Mouse (Mus musculus): ENCODE data around the gene Nfasc.
A peak's percentile ranks its signal among the peaks of the same experiment; 100 is the strongest.

The Nfasc gene

DNA sequence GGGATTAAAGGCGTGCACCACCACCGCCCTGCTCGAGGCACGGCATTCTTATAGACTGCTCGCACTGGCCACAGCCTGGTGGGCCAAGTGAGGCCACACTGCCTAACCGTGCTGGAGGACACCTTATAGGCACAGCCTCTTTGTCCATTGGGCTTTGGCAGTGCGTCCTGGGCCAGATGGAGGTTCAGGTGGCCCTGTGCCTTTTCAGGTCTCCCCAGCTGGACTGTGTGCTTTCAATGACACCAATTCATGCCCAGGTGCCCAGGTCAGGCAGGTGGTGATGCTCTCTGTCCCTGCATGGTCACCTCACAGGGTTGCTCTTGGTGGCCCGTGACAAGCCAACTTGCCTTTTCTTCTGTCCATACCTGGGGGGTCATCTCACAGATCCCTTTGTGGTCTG is 164.8 kb downstream of the Nfasc start:
- no peak for DNase-seq

DNA sequence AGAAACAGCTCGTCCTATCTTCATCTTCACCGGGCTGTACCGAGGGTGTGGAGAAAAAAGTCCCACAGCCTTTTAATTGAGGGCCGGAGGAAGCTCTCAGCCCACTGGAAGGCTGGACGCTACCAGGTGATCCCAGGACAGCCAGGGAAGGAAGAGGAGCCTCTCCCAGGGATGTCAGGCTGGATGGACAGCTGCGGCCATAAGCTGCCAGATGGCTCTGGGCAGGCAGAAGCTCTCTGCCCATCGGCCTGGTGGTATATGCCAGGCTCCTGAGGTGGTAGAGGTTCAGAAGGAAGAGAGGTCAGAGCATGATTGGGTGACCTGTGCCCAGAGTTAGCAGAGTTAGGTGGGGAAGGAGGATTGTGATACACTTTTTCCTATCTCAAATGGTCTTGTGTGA is 168.7 kb downstream of the Nfasc start:
- no peak for DNase-seq

DNA sequence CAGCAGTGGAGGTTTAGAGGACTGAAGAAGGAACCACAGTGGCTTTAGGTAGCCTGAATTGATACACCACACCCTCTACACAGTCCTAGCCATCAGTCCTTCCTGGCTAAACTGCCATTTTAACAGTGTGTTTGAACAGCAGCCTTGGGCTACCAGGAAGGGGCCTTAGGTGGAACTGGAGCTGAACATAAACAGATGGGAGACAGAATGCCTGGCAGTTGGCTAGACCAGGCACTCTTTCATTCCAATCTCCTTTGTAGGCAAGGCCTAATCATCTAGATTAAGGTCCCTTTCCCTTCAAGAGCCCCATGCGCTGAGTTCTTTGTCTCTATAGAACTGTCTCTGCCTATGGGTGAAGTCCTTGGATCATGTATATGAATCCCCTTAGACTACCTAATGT is 170.0 kb downstream of the Nfasc start:
- no peak for DNase-seq

DNA sequence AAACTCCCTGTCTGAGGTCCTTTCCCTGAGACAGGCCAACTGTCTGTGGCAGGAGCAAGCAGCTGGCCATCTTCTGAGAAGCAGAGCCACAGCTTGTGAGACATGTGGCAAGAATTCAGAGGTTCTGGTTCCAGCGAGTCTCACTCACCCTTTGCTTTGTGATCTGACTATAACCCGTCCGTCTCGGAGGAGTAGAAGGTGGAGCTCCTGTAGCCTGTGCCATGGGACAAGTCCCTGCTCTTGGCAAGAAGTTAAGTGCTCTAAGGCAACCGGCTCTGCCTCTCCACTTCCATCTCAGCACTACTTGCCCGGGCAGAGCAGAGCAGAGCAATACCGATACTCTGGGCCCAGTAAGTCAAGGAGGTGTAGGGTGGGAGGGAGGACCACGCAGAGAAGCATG is 170.7 kb downstream of the Nfasc start:
- DNase-seq: no peak

DNA sequence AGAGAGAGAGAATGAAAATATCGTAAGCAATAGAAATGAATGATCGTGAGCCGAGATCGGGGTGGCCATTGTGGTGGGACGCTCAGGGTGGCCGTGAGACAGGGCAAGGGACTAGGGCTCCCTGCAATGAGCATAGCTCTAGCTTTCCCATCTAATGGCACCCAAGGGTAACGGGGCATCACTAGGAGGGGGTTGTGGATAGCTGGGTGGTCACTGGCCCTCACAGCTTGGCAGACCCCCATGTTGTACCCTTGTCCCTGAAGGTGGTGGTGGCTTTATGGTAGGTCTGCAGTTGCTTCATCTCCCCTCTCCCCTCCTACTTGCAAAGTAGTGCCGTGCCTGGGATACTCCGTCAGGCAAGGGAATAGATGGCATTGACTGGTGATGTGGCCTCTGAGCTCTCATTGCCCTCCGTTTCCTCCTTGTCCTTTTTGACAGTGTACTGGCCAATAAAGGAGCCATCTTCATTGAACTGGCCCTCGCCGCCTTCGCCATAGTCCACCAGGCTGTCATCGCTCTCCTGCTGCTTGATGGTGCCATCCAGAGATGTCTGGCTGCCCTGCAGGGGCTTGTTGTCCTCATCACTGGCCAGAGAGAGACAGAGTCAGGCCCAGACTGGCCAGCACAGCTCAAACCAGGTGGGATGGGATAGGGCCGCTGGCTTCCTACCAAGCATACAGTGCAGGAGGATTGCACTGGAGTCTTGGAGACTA is 171.4 kb downstream of the Nfasc start:
- DNase-seq: no peak

DNA sequence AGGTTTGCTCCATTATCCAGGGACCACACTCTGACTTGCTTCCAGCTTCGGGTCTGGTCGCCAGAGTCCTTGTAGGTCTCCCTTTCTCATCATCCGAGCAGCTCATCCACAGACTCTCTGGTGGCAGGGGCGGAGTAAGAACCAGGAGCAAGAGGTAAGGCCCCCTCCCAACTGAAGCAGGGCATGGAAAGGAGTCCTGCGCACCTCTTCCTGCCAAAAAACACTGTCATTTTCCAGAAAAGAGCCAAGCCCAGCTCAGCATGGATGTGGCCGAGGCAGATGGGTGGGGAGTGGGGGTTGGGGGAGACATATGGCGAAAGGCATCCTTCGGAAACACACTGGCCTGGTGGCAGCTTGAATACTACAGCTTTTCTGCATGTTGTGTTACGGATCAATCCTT is 172.1 kb downstream of the Nfasc start:
- DNase-seq: no peak

DNA sequence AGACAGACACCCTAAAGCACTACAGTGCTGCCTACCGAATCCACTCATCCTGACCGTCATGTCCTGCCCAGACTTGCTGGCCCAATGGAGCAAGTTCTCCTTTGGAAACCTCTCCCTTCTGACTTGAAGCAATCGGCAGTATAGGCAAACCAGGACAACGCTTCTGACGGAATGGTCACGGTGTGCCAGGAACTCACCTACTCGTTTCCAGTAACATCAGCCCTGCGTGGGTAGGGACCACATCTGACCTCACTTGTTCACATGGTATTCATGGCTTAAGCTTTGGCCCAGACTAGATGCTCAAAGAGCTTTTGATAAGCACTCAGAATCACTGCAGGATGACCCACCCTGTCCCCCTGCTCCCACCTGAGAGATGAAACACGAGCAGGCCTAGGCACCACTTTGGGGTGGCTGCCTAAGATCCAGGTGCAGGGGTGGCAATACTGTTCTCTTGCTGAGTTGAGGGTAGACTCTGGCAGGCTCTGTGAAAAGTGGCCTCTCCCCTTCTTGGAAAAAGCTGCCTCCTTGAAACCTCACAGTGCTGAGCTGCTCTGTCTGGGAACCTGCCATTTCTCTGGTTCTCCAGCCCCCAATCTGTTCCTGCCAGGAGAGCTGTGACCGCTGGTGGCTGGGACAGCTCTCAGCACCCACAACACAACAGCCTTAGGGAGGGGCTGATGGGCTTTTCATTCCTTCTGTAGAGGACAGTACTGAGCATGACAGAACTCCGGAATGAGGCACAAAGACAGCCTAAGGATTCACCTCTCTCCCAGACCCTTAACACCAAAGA is 174.1 kb downstream of the Nfasc start:
- no peak for DNase-seq

DNA sequence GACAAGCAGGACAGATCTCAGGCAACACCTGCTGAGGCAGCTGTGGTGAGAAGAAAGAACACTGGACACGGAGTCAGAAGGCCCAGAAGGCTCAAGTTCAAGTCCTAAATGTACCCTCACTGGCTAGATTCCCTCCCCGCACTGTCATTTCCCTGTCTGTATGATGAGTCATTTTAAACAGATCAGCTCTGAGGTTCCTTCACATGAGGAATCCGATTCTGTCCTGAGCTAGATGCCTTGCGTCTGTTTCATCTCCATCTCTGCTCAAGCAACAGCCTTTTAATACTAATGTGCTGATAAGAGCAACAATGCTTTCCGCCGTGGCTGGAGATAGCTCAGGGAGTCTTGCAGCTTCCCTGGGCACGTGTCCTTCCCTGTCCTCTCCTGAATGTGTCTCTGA is 175.8 kb downstream of the Nfasc start:
- DNase-seq: no peak

DNA sequence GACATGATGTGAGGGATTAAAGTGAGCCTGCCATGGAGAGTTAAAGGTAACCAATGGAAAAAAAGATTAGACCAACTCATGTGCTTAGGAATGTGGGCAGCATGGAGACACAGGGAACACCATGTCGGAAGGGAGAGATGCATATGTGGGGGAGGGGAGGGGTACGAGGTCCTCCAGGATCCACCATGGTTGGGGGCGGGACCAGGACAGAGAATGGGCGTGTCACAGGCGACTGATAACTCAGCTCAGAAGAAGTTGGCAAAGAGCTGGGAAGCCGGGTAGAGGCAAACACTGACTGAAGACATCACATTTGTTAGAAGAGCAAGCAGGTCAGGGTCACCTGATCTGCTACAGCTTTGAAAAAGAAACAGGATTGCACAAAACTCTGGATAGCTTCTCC is 176.7 kb downstream of the Nfasc start:
- DNase-seq: no peak

DNA sequence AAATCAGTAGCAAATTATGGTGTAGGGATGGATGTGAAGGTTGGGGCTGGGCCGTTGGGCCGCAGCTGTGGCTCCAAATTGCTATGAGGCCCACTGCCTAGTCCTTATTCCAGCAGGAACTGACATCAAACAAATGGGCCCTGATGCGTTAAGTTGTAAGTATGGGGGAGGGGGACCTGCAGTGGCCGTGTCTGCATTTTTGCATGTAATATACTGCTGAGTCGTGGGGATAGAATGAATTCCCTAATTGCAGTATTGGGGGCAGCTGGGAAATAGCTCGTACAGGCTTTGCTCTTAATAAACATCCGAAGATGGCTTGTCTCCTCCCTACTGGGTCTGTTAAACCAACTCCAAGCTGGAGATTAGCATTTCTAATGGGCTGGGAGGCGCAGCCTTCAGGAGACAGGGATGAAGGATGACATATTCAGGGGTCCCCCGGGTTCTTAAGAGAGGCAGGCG is 179.2 kb downstream of the Nfasc start:
- DNase-seq: no peak

DNA sequence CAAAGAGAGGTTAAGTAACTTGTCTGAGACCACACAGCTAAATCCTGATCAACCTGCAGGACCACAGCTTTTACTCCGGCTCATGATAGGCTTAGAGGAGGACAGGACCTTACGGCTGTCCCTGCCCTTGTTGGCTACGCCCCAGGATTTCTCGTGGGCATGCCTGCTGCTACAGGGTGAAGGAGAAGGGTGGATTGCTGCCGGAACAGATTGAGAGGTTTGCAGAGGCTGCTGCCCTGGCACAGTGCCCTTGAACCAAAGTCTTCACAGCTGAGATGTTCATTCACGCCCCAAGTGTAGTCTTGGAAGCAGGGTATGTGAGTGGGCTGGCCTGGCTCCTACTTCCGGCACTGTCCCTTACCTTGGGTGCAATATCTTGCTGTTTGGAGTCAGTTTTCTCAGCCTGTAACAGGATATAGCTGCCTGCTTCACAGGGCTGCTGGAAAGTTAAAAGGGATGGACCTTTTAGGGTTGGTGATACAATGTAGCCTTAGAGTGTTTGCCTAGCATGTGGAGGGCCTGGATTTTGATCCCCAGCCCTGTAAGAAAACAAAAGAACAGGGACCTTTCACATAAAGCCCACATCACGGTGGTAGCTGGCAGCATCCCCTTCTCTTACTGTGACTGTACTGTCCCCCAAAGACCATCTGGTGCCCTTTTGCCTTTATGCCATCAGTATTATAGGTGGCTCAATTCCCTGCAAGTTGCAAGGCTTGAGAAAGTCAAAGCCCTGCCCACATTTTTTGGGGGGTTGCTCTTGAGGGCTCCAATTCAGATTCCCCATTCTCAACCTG is 180.5 kb downstream of the Nfasc start:
- no peak for DNase-seq

DNA sequence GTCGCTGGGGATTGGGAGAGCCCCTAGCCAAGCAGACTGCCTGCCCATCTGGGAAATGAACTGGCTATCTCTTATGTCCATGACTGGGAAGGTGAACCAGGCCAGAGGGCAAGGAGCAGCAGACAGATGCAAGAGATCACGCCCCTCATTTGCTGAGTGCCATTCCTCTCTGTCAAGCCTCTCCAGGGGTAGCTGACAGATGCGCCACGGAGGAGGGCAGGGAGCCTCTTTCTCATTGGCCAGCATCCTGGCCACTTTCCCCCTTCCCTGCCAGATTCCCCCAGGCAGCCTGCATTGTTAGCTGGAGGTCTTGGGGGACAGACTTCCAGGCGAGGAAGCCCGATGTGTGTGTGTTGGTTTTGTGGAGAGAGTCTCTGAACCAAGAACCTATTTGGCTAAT is 182.6 kb downstream of the Nfasc start:
- no peak for DNase-seq

DNA sequence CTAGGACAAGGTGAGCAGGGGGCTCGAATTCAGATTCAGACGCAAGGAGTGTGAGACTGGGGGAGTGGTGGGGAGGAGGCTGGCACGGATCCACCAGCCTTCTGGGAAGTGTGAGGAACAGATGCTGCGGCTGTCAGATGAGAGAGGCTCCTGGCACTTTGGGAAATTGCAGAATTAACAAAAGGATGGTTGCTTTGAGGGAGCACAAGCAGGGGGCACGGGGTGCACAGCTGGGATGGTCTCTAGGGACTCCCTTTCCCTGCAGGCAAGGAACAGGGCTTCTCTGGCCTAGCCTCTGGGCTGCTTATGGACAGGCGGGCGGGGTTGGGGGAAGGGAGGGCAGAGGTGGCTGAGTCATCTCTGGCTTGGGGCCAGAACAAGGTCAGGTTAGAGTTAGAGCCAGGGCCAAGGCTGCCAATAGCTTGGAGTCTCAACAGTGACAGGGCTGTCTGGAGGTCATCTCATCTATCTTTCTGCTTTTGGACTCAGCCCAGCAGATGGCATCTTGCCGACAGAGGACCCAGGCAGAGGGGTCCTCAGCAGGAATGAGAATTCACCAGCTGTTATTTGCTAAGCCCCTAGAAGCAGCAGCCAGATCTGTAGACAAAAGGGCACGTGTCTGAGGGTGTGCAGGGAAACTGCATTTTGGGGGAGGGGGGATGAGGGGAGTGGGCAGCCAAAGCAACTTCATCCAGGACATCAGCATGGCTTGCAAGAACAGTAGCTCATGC is 183.5 kb downstream of the Nfasc start:
- DNase-seq: no peak

DNA sequence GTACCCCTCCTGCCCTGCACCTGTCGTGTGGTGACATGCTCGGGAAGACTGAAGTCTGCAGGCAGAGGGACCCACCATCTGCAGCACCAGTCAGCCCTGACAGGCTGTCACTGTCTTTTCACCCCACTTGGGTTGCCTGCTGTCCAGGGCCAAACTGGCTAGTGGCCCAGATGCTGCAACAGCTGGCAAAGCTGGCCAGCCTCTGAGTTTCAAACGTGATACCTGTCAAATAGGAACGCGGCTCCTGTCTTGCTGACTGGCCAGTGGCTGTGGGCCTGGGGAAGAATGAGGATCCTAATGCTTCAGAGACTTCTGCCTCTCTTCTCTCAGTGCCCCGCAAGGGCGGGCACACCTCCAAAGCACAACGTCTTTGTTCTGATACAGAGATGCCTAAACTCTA is 197.8 kb downstream of the Nfasc start:
- DNase-seq: no peak

DNA sequence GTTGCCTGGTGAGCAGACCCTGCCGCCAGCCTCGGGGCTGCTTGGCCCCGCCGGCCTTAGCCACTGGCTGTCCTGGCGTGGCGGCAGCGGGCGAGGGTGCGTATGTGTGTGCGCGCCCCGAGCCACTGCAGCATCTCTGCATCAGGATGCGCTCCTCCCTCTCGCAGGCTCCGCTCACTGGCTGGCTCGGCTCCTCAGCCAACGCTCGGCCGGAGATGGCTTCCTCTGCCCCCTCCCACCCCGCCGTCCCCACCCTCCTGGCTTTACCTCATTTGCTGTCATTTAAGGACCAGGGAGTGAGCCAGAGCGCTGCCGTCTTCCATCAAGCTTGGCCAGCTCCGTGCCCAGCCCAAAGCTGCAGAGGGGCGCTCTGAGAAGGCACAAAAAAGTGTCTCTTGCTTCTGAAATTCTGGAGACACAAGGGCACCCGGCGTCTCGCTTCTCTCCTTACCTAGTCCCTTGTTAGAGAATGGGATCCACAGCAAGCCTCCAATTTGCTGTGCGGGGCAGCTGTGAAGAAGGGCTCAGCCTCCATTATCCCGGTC is 198.8 kb downstream of the Nfasc start, which contains the start of gene Cntn2:
Gene Cntn2, minus strand, starts transcription at position 495 of the 545 bp plus-strand sequence.
- DNase-seq: peak in 1 of 2 experiments; percentile 26

DNA sequence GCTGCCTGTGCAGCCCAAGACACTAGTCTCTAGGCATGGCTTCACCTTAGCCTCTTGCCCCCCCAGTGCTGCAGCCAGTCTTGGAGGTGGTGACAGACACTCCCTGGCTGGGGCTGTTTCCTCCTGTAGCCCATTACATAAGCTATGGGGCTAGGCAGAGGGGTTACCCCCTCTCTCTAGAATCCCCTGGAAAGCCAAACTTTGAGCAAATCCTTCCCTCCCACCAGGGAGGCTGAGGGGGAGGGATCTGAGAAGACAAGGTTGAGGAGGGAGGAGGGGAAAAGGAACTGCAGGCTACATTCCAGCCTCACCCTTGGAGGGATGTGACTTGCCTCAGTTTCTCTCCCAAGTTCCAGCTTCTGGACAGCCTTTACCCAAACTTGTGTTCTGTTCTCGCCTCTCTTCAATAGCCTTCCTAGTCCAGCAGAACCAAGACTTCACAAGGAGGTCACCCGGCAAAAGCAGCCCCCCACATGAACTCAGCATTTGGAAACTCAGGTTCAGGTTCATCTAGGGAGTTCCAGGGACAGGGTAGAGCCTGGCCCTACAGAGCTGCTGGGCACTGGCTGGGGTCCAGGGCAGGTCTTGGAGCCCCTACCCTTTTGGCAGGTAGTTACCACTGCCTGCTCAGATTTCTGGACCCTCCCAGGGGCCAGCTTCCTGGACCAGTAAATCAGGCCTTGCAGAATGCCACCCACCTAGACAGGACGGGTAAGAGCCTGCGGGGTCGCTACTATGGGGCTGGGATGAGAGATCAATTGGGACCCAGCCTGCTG is 199.6 kb downstream of the Nfasc start:
- no peak for DNase-seq

DNA sequence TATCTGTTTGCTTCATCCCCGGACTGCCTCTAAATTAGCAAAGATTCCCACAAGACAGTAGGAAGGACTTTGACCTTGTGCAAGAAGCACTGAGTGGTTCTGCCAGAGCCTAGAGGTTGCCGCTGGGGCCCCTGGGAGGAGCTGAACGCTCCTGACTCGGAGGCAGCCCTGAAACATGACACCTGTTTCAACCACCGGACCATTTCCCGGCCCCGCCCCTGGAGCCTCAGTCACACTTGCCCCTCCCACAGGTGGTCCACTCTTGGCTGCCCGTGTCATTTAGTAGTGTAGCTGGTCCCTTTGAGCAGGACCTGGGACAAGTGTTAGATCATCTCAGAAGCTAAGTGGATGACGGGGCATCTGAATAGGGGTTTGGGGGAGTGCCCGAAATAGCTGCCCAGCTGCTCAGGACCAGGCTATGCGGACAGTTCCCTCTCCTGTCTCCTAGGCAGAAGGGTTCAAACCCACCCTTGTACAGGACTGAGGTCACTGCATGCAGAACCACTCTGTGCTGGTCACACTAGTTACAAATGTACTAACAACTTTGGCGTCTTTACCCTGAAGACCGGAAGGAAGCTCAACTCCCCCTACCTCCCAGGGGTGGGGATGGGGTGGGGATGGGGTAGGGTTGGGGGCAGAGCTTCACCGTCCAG is 200.3 kb downstream of the Nfasc start:
- DNase-seq: peak; percentile 50 to 53

DNA sequence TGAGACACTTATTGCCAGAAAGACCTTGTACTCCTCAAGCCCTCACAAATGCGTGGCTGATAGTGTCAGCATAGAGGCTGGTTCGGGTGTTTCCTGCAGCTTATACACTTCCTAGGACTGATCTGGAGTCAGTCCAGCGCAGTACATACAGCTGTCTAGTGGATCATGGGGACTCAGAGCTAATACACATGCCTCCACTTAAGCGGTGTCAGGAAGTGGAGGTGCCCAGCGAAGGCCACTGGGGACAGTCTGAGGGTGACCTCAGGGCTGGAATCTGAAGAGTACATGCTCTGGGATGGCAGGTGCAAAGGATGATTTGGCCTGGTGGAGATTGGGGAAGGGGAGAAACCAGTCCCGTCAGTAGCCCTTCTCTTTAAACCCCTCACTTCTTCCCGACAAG is 200.9 kb downstream of the Nfasc start:
- no peak for DNase-seq

DNA sequence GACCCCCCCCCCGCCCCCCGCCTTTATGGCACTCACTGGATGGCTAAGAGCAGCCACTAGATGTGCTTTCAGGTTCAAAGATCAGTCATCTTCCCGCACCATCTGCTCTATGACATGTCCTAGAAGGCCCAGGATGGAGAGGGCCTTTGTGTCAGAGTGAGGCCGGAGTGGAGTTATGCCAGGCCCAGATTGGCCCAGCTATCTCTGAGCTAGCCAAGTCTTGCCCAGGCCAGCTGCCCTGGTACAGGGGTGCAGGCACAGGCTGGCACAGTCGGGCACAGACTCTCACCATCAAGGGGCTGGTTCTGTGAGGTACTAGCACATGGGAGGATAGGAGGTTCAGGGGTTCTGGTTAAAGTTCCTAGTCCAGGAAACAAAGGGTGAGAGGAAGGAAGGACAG is 203.9 kb downstream of the Nfasc start:
- DNase-seq: no peak

DNA sequence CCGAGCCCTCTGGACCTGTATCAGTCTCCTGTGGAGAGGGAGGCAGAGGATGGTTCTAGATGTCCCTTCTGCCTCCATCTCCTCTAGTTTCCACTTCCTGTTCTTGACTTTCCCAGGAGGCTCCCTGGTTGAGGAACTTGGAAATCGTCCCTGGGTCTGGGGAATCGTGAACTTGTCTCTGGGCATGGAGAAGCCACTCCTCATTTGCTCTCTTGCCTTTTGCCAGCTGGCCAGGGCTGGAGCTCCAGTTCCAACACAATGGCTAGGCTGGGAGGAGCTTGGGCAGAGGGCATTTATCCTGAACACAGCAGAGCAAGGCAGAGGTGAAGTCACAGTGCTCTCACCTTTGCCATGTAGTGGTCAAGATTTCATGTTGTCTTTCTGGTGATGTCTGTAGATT is 205.2 kb downstream of the Nfasc start:
- no peak for DNase-seq

DNA sequence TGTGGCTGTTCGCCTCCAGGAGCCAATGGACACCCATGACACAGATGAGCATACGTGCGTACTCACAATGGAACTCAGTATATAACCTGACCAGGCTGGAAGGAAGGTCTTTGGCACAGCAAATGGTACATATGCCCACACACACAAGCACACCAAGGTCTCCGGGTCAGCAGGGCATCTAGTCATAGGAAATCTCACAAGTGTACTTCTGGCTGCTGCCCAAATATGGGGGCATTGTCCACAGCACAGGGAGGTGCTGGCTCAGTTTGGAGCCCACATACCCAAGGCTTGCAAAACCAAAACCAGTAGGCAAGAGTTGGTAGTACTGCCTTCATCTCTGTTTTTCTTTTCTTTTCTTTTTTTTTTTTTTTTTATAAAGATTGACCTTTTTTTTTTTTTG is 206.1 kb downstream of the Nfasc start:
- no peak for DNase-seq
